Mouse (Mus musculus) kidney, postnatal 0 days (tissue): ENCODE data around the gene Muc20. TPM values are rescaled to one million over a fixed set of nuclear protein-coding genes. Genes with fewer than 3 reads are reported as not detected.

Experiments used
- ATAC-seq: fragments of 200-750 bp; cut with Nextera tagmentation; replicated peaks from 2 replicates; pipeline ENCODE4 v1.8.0; 2017; ENCODE audit warnings: low read depth, moderate number of reproducible peaks, moderate TSS enrichment, moderate library complexity; ENCODE audit not compliant: low FRiP score
- DNase-seq: peaks from one replicate; pipeline ENCODE4 v3.0.0-alpha.2; 2016; ENCODE audit warnings: low spot score
- H3K27ac ChIP-seq: fragments of 300-500 bp; sonication (generic); 2 replicates; pipeline ENCODE4 v1.5.1; 2014; ENCODE audit warnings: mild to moderate bottlenecking
- H3K27me3 ChIP-seq: fragments of 300-500 bp; sonication (generic); 2 replicates; pipeline ENCODE4 v1.6.1; 2014; ENCODE audit warnings: low read length, mixed read lengths; ENCODE audit not compliant: insufficient read depth
- H3K36me3 ChIP-seq: fragments of 300-500 bp; sonication (generic); 2 replicates; pipeline ENCODE4 v1.6.1; 2014; ENCODE audit warnings: low read length, mixed read lengths; ENCODE audit not compliant: insufficient read depth
- H3K4me1 ChIP-seq: fragments of 300-500 bp; sonication (generic); replicated peaks from 2 replicates; pipeline ENCODE4 v1.6.1; 2014; ENCODE audit warnings: antibody characterized with exemption, low read length, mixed read lengths; ENCODE audit not compliant: insufficient read depth
- H3K4me2 ChIP-seq: fragments of 300-500 bp; sonication (generic); 2 replicates; pipeline ENCODE4 v1.6.1; 2014; ENCODE audit warnings: mild to moderate bottlenecking, low read length, moderate library complexity, mixed read lengths
- H3K4me3 ChIP-seq: fragments of 300-500 bp; sonication (generic); replicated peaks from 2 replicates; pipeline ENCODE4 v1.5.1; 2014; ENCODE audit warnings: low read depth, low read length
- H3K9ac ChIP-seq: fragments of 300-500 bp; sonication (generic); 2 replicates; pipeline ENCODE4 v1.6.1; 2014; ENCODE audit warnings: low read depth, low read length
- H3K9me3 ChIP-seq: fragments of 300-500 bp; sonication (generic); replicated peaks from 2 replicates; pipeline ENCODE4 v1.6.1; 2016; ENCODE audit warnings: low read length, inconsistent platforms, mixed read lengths
- CTCF ChIP-seq: IDR thresholded peaks from 2 replicates; pipeline ENCODE4 v1.5.1; 2016; ENCODE audit warnings: antibody characterized with exemption, low read depth, mild to moderate bottlenecking, moderate library complexity
- whole genome bisulfite sequencing: fragments of 180-500 bp; shearing (Covaris S2); extraction: QIAGEN DNeasy Blood & Tissue Kit; methylation state at CpG from one replicate; pipeline ENCODE4 v1.1.7; 2014; 5-methylcytosine and 5-hydroxymethylcytosine counted together
- polyA plus RNA-seq: library from polyadenylated mRNA; unstranded; fragments of >200 nt; fragmentation: Nextera tagmentation; extraction: Ambion mirVana; gene quantifications from 2 replicates; pipeline ENCODE4 v1.2.1, GENCODE M21; 2015

The Muc20 gene
- polyA plus RNA-seq, 1 experiment from 2014 or later = 17.2 TPM

DNA sequence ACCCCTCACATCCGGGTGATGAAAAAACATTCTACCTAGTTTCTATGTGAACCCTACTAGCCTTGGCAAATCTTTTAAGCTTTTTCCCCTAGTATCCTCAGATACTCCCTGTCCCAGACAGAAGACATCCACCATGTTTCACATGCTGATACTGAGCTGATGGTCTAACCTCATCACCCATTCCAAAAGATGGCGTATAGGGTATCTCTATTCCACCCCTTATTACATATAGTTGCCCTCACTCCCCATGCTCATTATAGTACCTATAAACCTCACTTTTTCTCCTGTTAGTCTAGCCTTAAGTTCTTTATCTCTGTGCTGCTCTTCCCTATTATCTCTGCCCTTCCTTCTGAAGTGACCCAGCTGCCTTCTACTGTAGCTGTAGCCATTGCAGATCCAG is 61.6 kb downstream of the Muc20 start, which contains the start of gene Muc4:
Gene Muc4 (plus strand): TSS at position 301 of the 400 bp plus-strand sequence.
- Histone ChIP-seq H3K9ac (no peak within 1 kb of the TSS), H3K4me3 (no peak within 1 kb of the TSS), H3K9me3 (no peaks in the 10 kb centered on the region), H3K27me3 (no peaks in the 10 kb centered on the region), H3K4me2 (no peak within 1 kb of the TSS), H3K4me1 (no peaks in the 10 kb centered on the region), H3K27ac (no peak within 1 kb of the TSS), H3K36me3 (no peaks in the 10 kb centered on the region)
- ATAC-seq = no peak
- no peak for DNase-seq
- TF ChIP-seq CTCF = no peak
- WGBS = 88% methylated on average over 2 of the region's 2 CpGs

DNA sequence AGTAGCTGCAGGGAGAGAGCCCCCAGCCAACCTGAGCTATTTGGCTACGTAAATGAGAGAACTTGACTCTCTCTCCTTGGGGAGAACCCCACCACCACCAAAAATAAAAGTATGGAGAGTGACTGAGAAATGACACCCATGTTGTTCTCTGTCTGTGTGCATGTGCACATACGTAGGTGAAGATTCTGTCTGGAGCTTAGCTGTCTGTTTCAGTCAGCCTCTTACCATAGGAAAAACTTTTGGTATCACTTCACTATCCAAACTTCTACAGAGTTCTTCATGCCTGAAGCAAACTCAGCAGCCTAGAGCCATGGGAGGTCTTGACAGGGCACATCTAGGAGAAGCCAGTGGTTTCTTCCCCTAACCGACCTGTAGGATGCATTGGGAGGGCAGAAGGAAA is 64.0 kb downstream of the Muc20 start:
- H3K27me3 ChIP-seq = no peaks in the 10 kb centered on the region

DNA sequence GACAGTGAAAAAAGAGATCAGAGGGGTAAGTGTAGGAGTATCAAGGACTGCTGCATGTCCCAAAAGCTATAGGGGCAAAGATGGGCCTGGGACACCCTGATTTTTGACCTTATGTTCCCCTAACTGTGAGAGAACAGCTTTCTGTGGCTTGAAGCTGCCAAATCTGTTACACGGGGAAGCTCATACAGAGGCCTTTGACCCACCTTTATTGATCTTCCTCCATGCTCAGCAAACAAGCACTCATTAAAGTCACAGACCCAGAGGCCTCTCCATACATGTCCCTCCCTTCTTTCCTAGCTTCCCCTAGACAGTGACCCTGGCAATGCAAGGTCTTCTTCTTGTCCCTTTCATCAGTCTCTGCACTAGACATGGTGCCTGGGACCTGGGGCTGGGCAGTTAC is 68.5 kb downstream of the Muc20 start:
- Histone ChIP-seq H3K4me3 (no peak overlapping the region), H3K36me3 (no peaks in the 10 kb centered on the region), H3K9me3 (no peaks in the 10 kb centered on the region), H3K27ac (no peak overlapping the region), H3K4me2 (no peak overlapping the region), H3K27me3 (no peaks in the 10 kb centered on the region), H3K9ac (no peak overlapping the region), H3K4me1 (no peaks in the 10 kb centered on the region)
- WGBS = 27% methylated on average over 1 of the region's 1 CpGs
- TF ChIP-seq CTCF = no peak
- ATAC-seq = no peak
- no peak for DNase-seq

More for the DNA sequence above, 64.0 kb downstream of the Muc20 start:
- TF ChIP-seq CTCF = no peak
- H3K36me3 ChIP-seq = no peaks in the 10 kb centered on the region
- no peak overlapping the region for H3K4me2 ChIP-seq
- no peak overlapping the region for H3K4me3 ChIP-seq
- H3K27ac ChIP-seq = no peak overlapping the region
- no peaks in the 10 kb centered on the region for H3K9me3 ChIP-seq
- ATAC-seq (no peak), DNase-seq (no peak)
- no peaks in the 10 kb centered on the region for H3K4me1 ChIP-seq
- WGBS = 95% methylated on average over 3 of the region's 3 CpGs
- H3K9ac ChIP-seq = no peak overlapping the region

DNA sequence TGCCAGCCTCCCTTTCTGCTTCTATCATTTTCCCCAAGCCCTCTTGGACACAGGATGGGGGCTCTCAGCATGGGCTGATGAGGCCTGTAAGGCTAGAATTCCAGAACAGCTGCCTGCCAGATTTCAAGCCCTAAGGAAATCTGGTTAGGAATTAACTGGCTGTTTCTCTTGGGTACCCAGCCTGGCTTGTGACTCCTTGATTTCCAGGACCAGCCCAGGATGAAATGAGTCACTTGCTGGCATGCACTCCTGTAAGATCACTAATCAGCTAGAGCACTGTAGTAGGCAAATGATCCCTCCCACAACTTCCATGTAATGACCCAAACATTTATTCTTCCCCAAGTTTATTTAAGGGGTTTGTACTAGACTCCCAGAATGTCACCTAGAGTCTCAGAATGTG is 69.0 kb downstream of the Muc20 start:
- H3K9ac ChIP-seq = no peak overlapping the region
- no peak for TF ChIP-seq CTCF
- no peaks in the 10 kb centered on the region for H3K9me3 ChIP-seq
- no peak for ATAC-seq
- peak; percentile 16 for DNase-seq
- H3K27me3 ChIP-seq = no peaks in the 10 kb centered on the region
- no peaks in the 10 kb centered on the region for H3K36me3 ChIP-seq
- H3K4me2 ChIP-seq = no peak overlapping the region
- H3K4me1 ChIP-seq = no peaks in the 10 kb centered on the region
- H3K4me3 ChIP-seq = no peak overlapping the region
- no peak overlapping the region for H3K27ac ChIP-seq

Other genes starting within 250 kb of the Muc20 start
- gene Tfrc, start 188.5 kb downstream of the Muc20 start, polyA plus RNA-seq = 37.0 and 43.9 TPM in 2 replicates
- 8.4 and 8.5 TPM in 2 replicates for gene Tnk2, start 153.6 kb downstream of the Muc20 start, polyA plus RNA-seq
- gene Muc4, start 61.5 kb downstream of the Muc20 start, polyA plus RNA-seq = 0.14 and 0.28 TPM in 2 replicates
- 0.24 and 0.28 TPM in 2 replicates for gene Smbd1, start 13.0 kb upstream of the Muc20 start, polyA plus RNA-seq
- gene Fyttd1, start 80.1 kb upstream of the Muc20 start, polyA plus RNA-seq = 113 and 115 TPM in 2 replicates
- gene Rubcn, start 80.3 kb upstream of the Muc20 start, polyA plus RNA-seq = 12.0 and 14.1 TPM in 2 replicates
- 14.1 and 15.6 TPM in 2 replicates for gene Lrch3, start 116.7 kb upstream of the Muc20 start, polyA plus RNA-seq